Mouse (Mus musculus) MEL-GATA-1-ER (cell line): ENCODE data around the gene Gdf15.

ENCODE experiments used
- DNase-seq: peaks from one replicate; pipeline ENCODE4 v3.0.0-alpha.2; 2012; ENCODE audit warnings: low read depth; ENCODE audit errors: extremely low read depth

The Gdf15 gene

GRCm38 (mm10) chr8:70629574-70630531 lies 2.4 kb downstream of the Gdf15 start:
- peak; percentile 77 for DNase-seq

GRCm38 (mm10) chr8:70628986-70629490 lies 3.2 kb downstream of the Gdf15 start:
- DNase-seq = no peak

GRCm38 (mm10) chr8:70627041-70627440 lies 5.2 kb downstream of the Gdf15 start:
- no peak for DNase-seq

GRCm38 (mm10) chr8:70625104-70625503 lies 7.2 kb downstream of the Gdf15 start:
- DNase-seq = no peak

GRCm38 (mm10) chr8:70622220-70622619 lies 10.0 kb downstream of the Gdf15 start:
- DNase-seq = no peak

GRCm38 (mm10) chr8:70618888-70619334 lies 13.3 kb downstream of the Gdf15 start:
- peak; percentile 99 for DNase-seq

- no peak for DNase-seq
Observed at GRCm38 (mm10) chr8:70617985-70618384, 14.3 kb downstream of the Gdf15 start.

- no peak for DNase-seq
Observed at GRCm38 (mm10) chr8:70616645-70617044, 15.6 kb downstream of the Gdf15 start.

GRCm38 (mm10) chr8:70615894-70616293 lies 16.4 kb downstream of the Gdf15 start, which contains the start of gene Lrrc25:
Gene Lrrc25, plus strand, starts transcription at chr8:70616155.
- no peak for DNase-seq

- no peak for DNase-seq
Observed at GRCm38 (mm10) chr8:70615281-70615680, 17.0 kb downstream of the Gdf15 start.

- DNase-seq = no peak
Observed at GRCm38 (mm10) chr8:70614469-70614868, 17.8 kb downstream of the Gdf15 start.

GRCm38 (mm10) chr8:70613763-70614162 lies 18.5 kb downstream of the Gdf15 start:
- DNase-seq = no peak

- peak; percentile 80 for DNase-seq
Observed at GRCm38 (mm10) chr8:70611849-70612248, 20.4 kb downstream of the Gdf15 start.

- no peak for DNase-seq
Observed at GRCm38 (mm10) chr8:70610796-70611771, 21.2 kb downstream of the Gdf15 start.

- DNase-seq = peak; percentile 89
Observed at GRCm38 (mm10) chr8:70609849-70610795, 22.1 kb downstream of the Gdf15 start.

GRCm38 (mm10) chr8:70609368-70609848 lies 22.8 kb downstream of the Gdf15 start:
- DNase-seq = no peak

- DNase-seq = no peak
Observed at GRCm38 (mm10) chr8:70608749-70609367, 23.4 kb downstream of the Gdf15 start, which contains the start of gene Ssbp4. Gene Ssbp4, minus strand, starts transcription at chr8:70608872.

- no peak for DNase-seq
Observed at GRCm38 (mm10) chr8:70607898-70608748, 24.1 kb downstream of the Gdf15 start.

- DNase-seq = no peak
Observed at GRCm38 (mm10) chr8:70607603-70607897, 24.7 kb downstream of the Gdf15 start.
